Mouse (Mus musculus) midbrain, postnatal 0 days (tissue): ENCODE results near the gene 5730596B20Rik. TPM values are rescaled to one million over a fixed set of nuclear protein-coding genes. Genes with fewer than 3 reads are reported as not detected.

Experiments
- ATAC-seq: fragments of 200-750 bp; cut with Nextera tagmentation; 2 replicates; pipeline ENCODE4 v1.8.0; 2017; ENCODE audit warnings: moderate number of reproducible peaks, mild to moderate bottlenecking, moderate TSS enrichment, moderate library complexity; ENCODE audit not compliant: low FRiP score
- DNase-seq: peaks from one replicate; pipeline ENCODE4 v3.0.0-alpha.2; 2015; ENCODE audit warnings: low spot score
- H3K27ac ChIP-seq: fragments of 300-500 bp; sonication (generic); 2 replicates; pipeline ENCODE4 v1.5.1; 2014; ENCODE audit warnings: low read depth, mild to moderate bottlenecking, low read length, mixed read lengths
- H3K27me3 ChIP-seq: fragments of 300-500 bp; sonication (generic); 2 replicates; pipeline ENCODE4 v1.6.1; 2014; ENCODE audit warnings: low read length, control low read depth, mixed read lengths; ENCODE audit not compliant: insufficient read depth
- H3K36me3 ChIP-seq: fragments of 300-500 bp; sonication (generic); 2 replicates; pipeline ENCODE4 v1.6.1; 2014; ENCODE audit warnings: low read length, control low read depth, mixed read lengths; ENCODE audit not compliant: insufficient read depth
- H3K4me1 ChIP-seq: fragments of 300-500 bp; sonication (generic); 2 replicates; pipeline ENCODE4 v1.6.1; 2014; ENCODE audit warnings: mild to moderate bottlenecking, control low read depth, antibody characterized with exemption, low read length, mixed read lengths; ENCODE audit not compliant: insufficient read depth
- H3K4me2 ChIP-seq: fragments of 300-500 bp; sonication (generic); 2 replicates; pipeline ENCODE4 v1.6.1; 2014; ENCODE audit warnings: low read depth, mild to moderate bottlenecking, low read length, mixed read lengths; ENCODE audit not compliant: poor library complexity, severe bottlenecking
- H3K4me3 ChIP-seq: fragments of 300-500 bp; sonication (generic); 2 replicates; pipeline ENCODE4 v1.5.1; 2014; ENCODE audit warnings: low read depth, mild to moderate bottlenecking, low read length, moderate library complexity
- H3K9ac ChIP-seq: fragments of 300-500 bp; sonication (generic); replicated peaks from 2 replicates; pipeline ENCODE4 v1.6.1; 2014; ENCODE audit warnings: mild to moderate bottlenecking, low read length, moderate library complexity, mixed read lengths; ENCODE audit not compliant: poor library complexity, severe bottlenecking
- H3K9me3 ChIP-seq: fragments of 300-500 bp; sonication (generic); 2 replicates; pipeline ENCODE4 v1.6.1; 2016; ENCODE audit warnings: low read length, control low read depth
- CTCF ChIP-seq: IDR thresholded peaks from 2 replicates; pipeline ENCODE4 v1.5.1; 2016; ENCODE audit warnings: antibody characterized with exemption, mild to moderate bottlenecking
- WGBS: fragments of 180-500 bp; shearing (Covaris S2); extraction: QIAGEN DNeasy Blood & Tissue Kit; methylation state at CpG from one replicate; pipeline ENCODE4 v1.1.7; 2014; 5-methylcytosine and 5-hydroxymethylcytosine counted together
- polyA plus RNA-seq: library from polyadenylated mRNA; unstranded; fragments of >200 nt; fragmentation: Nextera tagmentation; extraction: Ambion mirVana; gene quantifications from 2 replicates; pipeline ENCODE4 v1.2.1, GENCODE M21; 2015
- total RNA-seq: library from RNA; depleted of rRNA; stranded (reverse); fragments of >200 nt; gene quantifications from 2 replicates; pipeline ENCODE4 v1.2.3, GENCODE M21; 2014

The 5730596B20Rik gene
- total and polyA plus RNA-seq, 2 experiments from 2014 or later, result not detected

GRCm38 (mm10) chr6:52211170-52211935 lies 34.1 kb downstream of the 5730596B20Rik start:
- no peak overlapping the region for H3K4me2 ChIP-seq

GRCm38 (mm10) chr6:52211961-52212360 lies 34.7 kb downstream of the 5730596B20Rik start:
- no peak overlapping the region for H3K9ac ChIP-seq
- H3K9me3 ChIP-seq, result no peaks in the 10 kb centered on the region
- no peak overlapping the region for H3K27ac ChIP-seq
- no peak for TF ChIP-seq CTCF
- ATAC-seq, result no peak
- no peak for DNase-seq
- peaks cover 96% of the 10 kb centered on the region for H3K27me3 ChIP-seq
- H3K4me3 ChIP-seq, result no peak overlapping the region
- no peak overlapping the region for H3K4me2 ChIP-seq
- no peaks in the 10 kb centered on the region for H3K36me3 ChIP-seq
- 6% methylated on average over 13 of the region's 13 CpGs for WGBS
- no peaks in the 10 kb centered on the region for H3K4me1 ChIP-seq

More at GRCm38 (mm10) chr6:52211170-52211935, 34.1 kb downstream of the 5730596B20Rik start:
- no peak overlapping the region for H3K27ac ChIP-seq
- H3K4me3 ChIP-seq, result no peak overlapping the region
- DNase-seq, result peak; percentile 86
- peak; percentile 76 for TF ChIP-seq CTCF
- peaks cover 96% of the 10 kb centered on the region for H3K27me3 ChIP-seq
- H3K36me3 ChIP-seq, result no peaks in the 10 kb centered on the region
- H3K4me1 ChIP-seq, result no peaks in the 10 kb centered on the region
- ATAC-seq, result peak; percentile 58; the same call in 1 of the 2 replicates
- under 1% methylated on average over 37 of the region's 37 CpGs for WGBS
- no peak overlapping the region for H3K9ac ChIP-seq
- no peaks in the 10 kb centered on the region for H3K9me3 ChIP-seq

GRCm38 (mm10) chr6:52212556-52213118 lies 35.3 kb downstream of the 5730596B20Rik start:
- Histone ChIP-seq H3K4me2 (no peak overlapping the region), H3K27me3 (peaks cover 96% of the 10 kb centered on the region), H3K4me3 (no peak overlapping the region), H3K9ac (no peak overlapping the region), H3K27ac (no peak overlapping the region), H3K36me3 (no peaks in the 10 kb centered on the region), H3K9me3 (no peaks in the 10 kb centered on the region), H3K4me1 (no peaks in the 10 kb centered on the region)
- no peak for DNase-seq
- under 1% methylated on average over 22 of the region's 22 CpGs for WGBS
- ATAC-seq, result no peak
- TF ChIP-seq CTCF, result no peak

GRCm38 (mm10) chr6:52213119-52213986 lies 36.1 kb downstream of the 5730596B20Rik start, which contains the start of the genes Hoxa3 and Gm28308:
Gene Hoxa3 (minus strand): TSS chr6:52213336.
Gene Gm28308 (minus strand): TSS chr6:52213339.
- WGBS, result 3% methylated on average over 38 of the region's 38 CpGs
- H3K36me3 ChIP-seq, result no peaks in the 10 kb centered on the region
- H3K9ac ChIP-seq, result no peak within 1 kb of the TSS
- ATAC-seq (no peak), DNase-seq (no peak)
- no peaks in the 10 kb centered on the region for H3K4me1 ChIP-seq
- H3K27me3 ChIP-seq, result peaks cover 97% of the 10 kb centered on the region
- H3K4me2 ChIP-seq, result no peak within 1 kb of the TSS
- no peak for TF ChIP-seq CTCF
- H3K4me3 ChIP-seq, result no peak within 1 kb of the TSS
- no peak within 1 kb of the TSS for H3K27ac ChIP-seq
- no peaks in the 10 kb centered on the region for H3K9me3 ChIP-seq

GRCm38 (mm10) chr6:52214271-52214670 lies 37.0 kb downstream of the 5730596B20Rik start:
- Histone ChIP-seq H3K4me3 (no peak overlapping the region), H3K4me2 (no peak overlapping the region), H3K27me3 (peaks cover 97% of the 10 kb centered on the region), H3K9me3 (no peaks in the 10 kb centered on the region), H3K36me3 (no peaks in the 10 kb centered on the region), H3K4me1 (no peaks in the 10 kb centered on the region), H3K9ac (no peak overlapping the region), H3K27ac (no peak overlapping the region)
- DNase-seq (no peak), ATAC-seq (no peak)
- no peak for TF ChIP-seq CTCF
- 15% methylated on average over 5 of the region's 5 CpGs for WGBS
